Mouse (Mus musculus) embryonic facial prominence, embryonic 12.5 days (tissue): ENCODE data around the gene Pnkd. TPM values are rescaled to one million over a fixed set of nuclear protein-coding genes. Genes with fewer than 3 reads are reported as not detected.

ENCODE experiments used
- ATAC-seq: fragments of 200-750 bp; cut with Nextera tagmentation; 2 replicates; pipeline ENCODE4 v1.8.0; 2017; ENCODE audit not compliant: insufficient number of reproducible peaks, insufficient read depth, low FRiP score, low TSS enrichment
- H3K27ac ChIP-seq: fragments of 300-500 bp; sonication (generic); 2 replicates; pipeline ENCODE4 v1.5.1; 2016; ENCODE audit warnings: mild to moderate bottlenecking
- H3K27me3 ChIP-seq: fragments of 300-500 bp; sonication (generic); 2 replicates; pipeline ENCODE4 v1.6.1; 2016; ENCODE audit warnings: mild to moderate bottlenecking, moderate library complexity
- H3K36me3 ChIP-seq: fragments of 300-500 bp; sonication (generic); 2 replicates; pipeline ENCODE4 v1.6.1; 2016; ENCODE audit warnings: mild to moderate bottlenecking
- H3K4me1 ChIP-seq: fragments of 300-500 bp; sonication (generic); 2 replicates; pipeline ENCODE4 v1.6.1; 2016
- H3K4me2 ChIP-seq: fragments of 300-500 bp; sonication (generic); replicated peaks from 2 replicates; pipeline ENCODE4 v1.6.1; 2016; ENCODE audit warnings: mild to moderate bottlenecking, moderate library complexity
- H3K4me3 ChIP-seq: fragments of 300-500 bp; sonication (generic); 2 replicates; pipeline ENCODE4 v1.5.1; 2016; ENCODE audit warnings: mild to moderate bottlenecking
- H3K9ac ChIP-seq: fragments of 300-500 bp; sonication (generic); 2 replicates; pipeline ENCODE4 v1.6.1; 2016; ENCODE audit warnings: mild to moderate bottlenecking, moderate library complexity
- H3K9me3 ChIP-seq: fragments of 300-500 bp; sonication (generic); 2 replicates; pipeline ENCODE4 v1.6.1; 2016; ENCODE audit warnings: mild to moderate bottlenecking, moderate library complexity
- WGBS: fragments of 180-500 bp; shearing (Covaris S2); methylation state at CpG from one replicate; pipeline ENCODE4 v1.1.7; 2016; 5-methylcytosine and 5-hydroxymethylcytosine counted together
- polyA plus RNA-seq: library from polyadenylated mRNA; unstranded; fragments of >200 nt; fragmentation: Nextera tagmentation; extraction: Ambion mirVana; gene quantifications from 2 replicates; pipeline ENCODE4 v1.2.1, GENCODE M21; 2016

The Pnkd gene
- polyA plus RNA-seq, 1 experiment from 2014 or later = 106 TPM

DNA sequence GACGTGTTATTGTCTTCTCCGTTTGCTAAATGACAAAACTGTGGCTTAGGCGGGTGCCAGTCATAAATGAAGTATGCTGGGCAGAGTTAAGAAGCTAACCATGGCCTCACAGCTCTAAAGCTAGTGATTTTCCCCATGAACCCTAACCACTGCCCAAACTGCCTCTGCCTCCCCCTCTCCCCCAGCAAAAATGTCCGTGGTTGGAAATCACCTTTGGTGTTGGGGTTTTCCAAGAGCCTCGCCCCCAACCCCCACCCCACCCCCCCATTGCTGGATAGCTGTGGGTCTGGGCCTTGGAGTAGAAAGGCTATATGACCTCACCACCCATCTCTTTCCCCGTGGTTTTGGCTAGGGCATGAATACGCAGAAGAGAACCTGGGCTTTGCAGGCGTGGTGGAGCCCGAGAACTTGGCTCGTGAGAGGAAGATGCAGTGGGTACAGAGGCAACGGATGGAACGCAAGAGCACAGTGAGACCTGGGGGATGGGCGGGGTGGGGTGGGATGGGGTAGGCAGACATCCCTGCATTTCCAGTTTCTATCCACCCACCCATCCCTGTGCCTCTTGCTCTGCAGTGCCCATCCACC lies 66.5 kb downstream of the Pnkd start:
- H3K4me1 ChIP-seq = no peaks in the 10 kb centered on the region
- no peaks in the 10 kb centered on the region for H3K27me3 ChIP-seq
- no peak overlapping the region for H3K4me2 ChIP-seq
- peaks cover 35% of the 10 kb centered on the region for H3K36me3 ChIP-seq
- no peak overlapping the region for H3K9ac ChIP-seq
- no peaks in the 10 kb centered on the region for H3K9me3 ChIP-seq
- 91% methylated on average over 13 of the region's 13 CpGs for WGBS
- no peak for ATAC-seq
- no peak overlapping the region for H3K27ac ChIP-seq
- H3K4me3 ChIP-seq = no peak overlapping the region

DNA sequence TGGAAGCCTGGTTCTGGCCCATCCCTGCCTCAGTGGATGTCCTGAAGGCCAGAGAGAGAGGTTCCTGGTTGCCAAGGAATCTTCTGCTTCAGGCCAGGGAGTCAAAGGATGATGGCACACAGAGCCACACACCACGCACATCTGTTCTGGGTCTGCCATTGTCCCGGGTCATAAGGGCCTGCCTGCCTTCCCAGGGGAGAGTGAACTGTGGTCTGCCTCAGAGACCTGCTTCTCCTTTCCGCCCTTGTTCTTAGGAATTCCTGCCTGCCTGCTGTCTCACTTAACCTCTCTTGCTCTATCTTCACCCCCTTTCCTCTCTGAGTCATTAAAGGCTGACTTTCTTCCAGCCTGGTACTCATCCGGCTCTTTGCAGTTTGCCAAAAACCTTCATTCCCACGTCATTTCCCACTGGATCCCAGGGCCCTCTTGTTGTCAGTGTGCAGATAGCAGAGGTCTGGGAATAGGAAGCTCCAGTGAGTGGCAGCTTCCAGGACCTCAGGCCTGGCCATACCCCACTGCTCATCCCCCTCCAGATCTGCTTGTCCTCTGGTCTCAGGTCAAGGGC lies 67.9 kb downstream of the Pnkd start:
- WGBS = 71% methylated on average over 5 of the region's 5 CpGs
- H3K4me1 ChIP-seq = no peaks in the 10 kb centered on the region
- H3K4me3 ChIP-seq = no peak overlapping the region
- no peak overlapping the region for H3K4me2 ChIP-seq
- peaks cover 35% of the 10 kb centered on the region for H3K36me3 ChIP-seq
- H3K27ac ChIP-seq = no peak overlapping the region
- H3K9me3 ChIP-seq = no peaks in the 10 kb centered on the region
- H3K27me3 ChIP-seq = no peaks in the 10 kb centered on the region
- no peak for ATAC-seq
- H3K9ac ChIP-seq = no peak overlapping the region

DNA sequence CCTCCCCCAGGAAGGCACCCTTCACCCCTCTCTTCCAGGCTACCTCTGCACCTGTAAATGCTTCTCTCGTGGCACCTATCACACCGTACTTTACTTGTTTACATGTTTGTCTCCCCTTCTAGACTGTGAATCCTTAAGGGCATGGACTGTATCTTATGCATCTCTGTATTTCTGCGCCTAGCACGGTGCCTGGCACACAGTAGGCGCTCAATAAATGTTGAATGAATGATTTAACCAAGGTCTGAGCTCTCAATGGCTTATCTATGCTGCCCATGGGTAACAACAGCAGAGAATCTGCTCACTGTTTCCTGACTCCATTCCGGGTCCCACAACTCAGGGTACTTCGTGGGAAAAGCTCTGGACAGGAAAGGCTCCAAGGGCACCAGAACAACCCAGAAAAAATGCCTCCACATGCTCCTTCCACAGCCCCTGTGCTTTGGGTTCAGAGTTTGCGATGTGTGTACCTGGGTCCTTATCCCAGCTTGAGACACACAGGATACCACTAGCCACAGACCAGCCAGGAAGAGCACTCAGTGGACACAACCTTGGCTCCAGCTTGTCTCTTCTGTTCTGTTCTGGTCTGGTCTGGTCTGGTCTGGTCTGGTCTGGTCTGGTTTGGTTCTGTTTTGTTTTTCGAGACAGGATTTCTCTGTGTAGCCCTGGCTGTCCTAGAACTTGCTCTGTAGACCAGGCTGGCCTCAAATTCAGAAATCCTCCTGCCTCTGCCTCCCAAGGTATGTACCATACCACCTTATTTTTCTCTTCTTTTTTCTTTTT lies 68.9 kb downstream of the Pnkd start:
- WGBS = 89% methylated on average over 9 of the region's 9 CpGs

GRCm38 (mm10) chr1:74357531-74357930 lies 72.8 kb downstream of the Pnkd start:
- ATAC-seq = no peak
- H3K9me3 ChIP-seq = no peaks in the 10 kb centered on the region
- H3K27ac ChIP-seq = no peak overlapping the region

More for the DNA sequence above, 68.9 kb downstream of the Pnkd start:
- Histone ChIP-seq H3K9ac (no peak overlapping the region), H3K4me1 (no peaks in the 10 kb centered on the region), H3K4me3 (no peak overlapping the region), H3K27me3 (no peaks in the 10 kb centered on the region), H3K4me2 (no peak overlapping the region), H3K9me3 (no peaks in the 10 kb centered on the region), H3K27ac (no peak overlapping the region), H3K36me3 (peaks cover 31% of the 10 kb centered on the region)
- ATAC-seq = no peak

GRCm38 (mm10) chr1:74359952-74360517 lies 75.3 kb downstream of the Pnkd start:
- Histone ChIP-seq H3K9ac (no peak overlapping the region), H3K27me3 (no peaks in the 10 kb centered on the region), H3K36me3 (no peaks in the 10 kb centered on the region), H3K4me2 (no peak overlapping the region), H3K4me3 (no peak overlapping the region), H3K27ac (no peak overlapping the region), H3K9me3 (no peaks in the 10 kb centered on the region), H3K4me1 (peaks cover 5% of the 10 kb centered on the region; the same call in 1 of the 2 replicates)
- WGBS = 81% methylated on average over 5 of the region's 5 CpGs
- ATAC-seq = no peak

More at GRCm38 (mm10) chr1:74357531-74357930, 72.8 kb downstream of the Pnkd start:
- no peaks in the 10 kb centered on the region for H3K27me3 ChIP-seq
- no peak overlapping the region for H3K9ac ChIP-seq
- H3K4me1 ChIP-seq = peaks cover 5% of the 10 kb centered on the region; the same call in 1 of the 2 replicates
- H3K4me3 ChIP-seq = no peak overlapping the region
- no peak overlapping the region for H3K4me2 ChIP-seq
- H3K36me3 ChIP-seq = peaks cover 8% of the 10 kb centered on the region

- Histone ChIP-seq H3K4me1 (peaks cover 5% of the 10 kb centered on the region; the same call in 1 of the 2 replicates), H3K9me3 (no peaks in the 10 kb centered on the region), H3K9ac (no peak within 1 kb of the TSS), H3K36me3 (no peaks in the 10 kb centered on the region), H3K4me2 (no peak within 1 kb of the TSS), H3K27me3 (no peaks in the 10 kb centered on the region), H3K4me3 (no peak within 1 kb of the TSS), H3K27ac (no peak within 1 kb of the TSS)
- WGBS = 2% methylated on average over 2 of the region's 2 CpGs
- peak; percentile 53; the same call in 1 of the 2 replicates for ATAC-seq
These were observed 77.1 kb downstream of the Pnkd start, which contains the start of gene Catip for GRCm38 (mm10) chr1:74361812-74362211. Catip (plus strand) TSS chr1:74362108.

- Histone ChIP-seq H3K9me3 (no peaks in the 10 kb centered on the region), H3K4me2 (no peak overlapping the region), H3K4me3 (no peak overlapping the region), H3K27ac (no peak overlapping the region), H3K36me3 (no peaks in the 10 kb centered on the region), H3K4me1 (peaks cover 5% of the 10 kb centered on the region; the same call in 1 of the 2 replicates), H3K27me3 (no peaks in the 10 kb centered on the region), H3K9ac (no peak overlapping the region)
- 61% methylated on average over 17 of the region's 17 CpGs for WGBS
- peak; percentile 65 for ATAC-seq
These were observed 77.8 kb downstream of the Pnkd start for GRCm38 (mm10) chr1:74362325-74363229.

DNA sequence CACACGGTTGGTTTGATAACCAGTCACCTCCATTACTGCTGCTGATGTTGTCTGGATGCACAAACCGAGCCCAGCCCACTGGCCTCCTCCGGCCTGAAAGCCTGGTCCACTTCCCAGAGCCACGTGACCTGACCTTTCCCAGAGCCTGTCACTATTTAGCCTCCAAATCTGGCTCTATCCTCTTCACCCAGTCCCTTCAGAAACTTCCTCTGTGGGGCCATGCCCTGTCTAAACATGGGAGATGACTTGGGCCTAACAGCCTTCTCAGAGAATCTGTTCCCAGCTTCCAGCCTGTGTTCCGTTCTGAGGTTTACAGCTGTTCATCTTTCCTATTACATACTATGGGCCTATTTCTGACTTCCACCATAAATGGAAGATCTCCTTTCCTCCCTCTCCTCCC lies 78.7 kb downstream of the Pnkd start:
- H3K9me3 ChIP-seq = no peaks in the 10 kb centered on the region
- no peak overlapping the region for H3K4me2 ChIP-seq
- no peak overlapping the region for H3K4me3 ChIP-seq
- H3K27ac ChIP-seq = no peak overlapping the region
- H3K36me3 ChIP-seq = no peaks in the 10 kb centered on the region
- no peaks in the 10 kb centered on the region for H3K27me3 ChIP-seq
- ATAC-seq = no peak
- no peak overlapping the region for H3K9ac ChIP-seq
- H3K4me1 ChIP-seq = peaks cover 5% of the 10 kb centered on the region; the same call in 1 of the 2 replicates
- 68% methylated on average over 5 of the region's 5 CpGs for whole genome bisulfite sequencing

GRCm38 (mm10) chr1:74364270-74364669 lies 79.5 kb downstream of the Pnkd start:
- H3K4me3 ChIP-seq = no peak overlapping the region
- no peaks in the 10 kb centered on the region for H3K27me3 ChIP-seq
- no peak overlapping the region for H3K9ac ChIP-seq
- ATAC-seq = no peak
- H3K27ac ChIP-seq = no peak overlapping the region
- WGBS = 77% methylated on average over 8 of the region's 8 CpGs
- H3K4me1 ChIP-seq = peaks cover 5% of the 10 kb centered on the region; the same call in 1 of the 2 replicates
- no peak overlapping the region for H3K4me2 ChIP-seq
- no peaks in the 10 kb centered on the region for H3K36me3 ChIP-seq
- H3K9me3 ChIP-seq = no peaks in the 10 kb centered on the region

DNA sequence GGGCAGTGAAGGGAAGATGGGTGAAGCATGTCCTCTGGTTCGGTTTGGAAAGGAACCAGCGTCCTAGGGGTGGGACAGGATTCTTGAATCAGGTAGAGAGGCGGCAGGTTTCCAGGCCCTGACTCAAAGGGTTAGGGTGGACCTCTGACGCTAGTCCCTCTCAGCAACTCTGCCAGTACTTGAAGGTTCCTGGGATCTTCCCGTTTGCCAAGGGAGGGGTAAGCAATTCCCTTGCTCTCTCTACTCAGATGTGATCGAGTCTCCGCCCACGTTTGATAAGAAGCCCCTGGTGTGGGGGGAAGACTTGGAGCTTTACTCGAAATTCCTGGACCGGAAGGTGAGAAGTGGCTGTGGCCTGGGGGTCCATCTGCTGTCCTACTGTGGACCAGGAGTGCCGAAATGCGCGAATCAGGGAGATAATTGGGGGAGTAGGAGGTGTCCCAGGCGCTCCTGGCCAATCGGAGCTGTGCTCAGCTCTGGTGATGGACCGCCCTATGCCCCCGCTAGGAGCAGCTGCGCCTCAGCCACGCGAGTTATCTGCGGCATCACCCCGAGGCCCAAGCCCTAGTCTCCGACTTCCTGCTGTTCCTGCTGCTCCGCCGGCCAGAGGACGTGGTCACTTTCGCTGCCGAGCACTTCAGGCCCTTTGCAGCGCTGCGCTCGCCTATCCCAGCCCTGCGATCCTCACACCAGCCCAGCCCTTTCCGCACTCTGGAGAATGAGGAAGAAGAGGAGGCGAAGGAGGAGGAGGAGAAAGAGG lies 83.3 kb downstream of the Pnkd start:
- Histone ChIP-seq H3K4me1 (no peaks in the 10 kb centered on the region), H3K36me3 (no peaks in the 10 kb centered on the region), H3K4me2 (peak overlapping the region; percentile 58), H3K27me3 (no peaks in the 10 kb centered on the region), H3K27ac (no peak overlapping the region), H3K4me3 (peak overlapping the region; percentile 31), H3K9ac (peak overlapping the region; percentile 49; the same call in 1 of the 2 replicates), H3K9me3 (no peaks in the 10 kb centered on the region)
- no peak for ATAC-seq
- 17% methylated on average over 34 of the region's 34 CpGs for WGBS
